Mouse (Mus musculus) spleen, postnatal 14 days (tissue): ENCODE measurements around the gene C1ra.
A peak's percentile ranks its signal among the peaks of the same experiment; 100 is the strongest.
"Not testable (repeated sequence)": the region's sequence is repeated elsewhere in the genome, so short reads cannot be mapped to it uniquely, and the experiment has no call there.

ENCODE experiments used
- DNase-seq, 2 experiments: peaks; one replicate each; pipeline ENCODE4 v3.0.0; 2021 to 2022; ENCODE audit warnings: low spot score in 2 of 2

Gene C1ra

DNA sequence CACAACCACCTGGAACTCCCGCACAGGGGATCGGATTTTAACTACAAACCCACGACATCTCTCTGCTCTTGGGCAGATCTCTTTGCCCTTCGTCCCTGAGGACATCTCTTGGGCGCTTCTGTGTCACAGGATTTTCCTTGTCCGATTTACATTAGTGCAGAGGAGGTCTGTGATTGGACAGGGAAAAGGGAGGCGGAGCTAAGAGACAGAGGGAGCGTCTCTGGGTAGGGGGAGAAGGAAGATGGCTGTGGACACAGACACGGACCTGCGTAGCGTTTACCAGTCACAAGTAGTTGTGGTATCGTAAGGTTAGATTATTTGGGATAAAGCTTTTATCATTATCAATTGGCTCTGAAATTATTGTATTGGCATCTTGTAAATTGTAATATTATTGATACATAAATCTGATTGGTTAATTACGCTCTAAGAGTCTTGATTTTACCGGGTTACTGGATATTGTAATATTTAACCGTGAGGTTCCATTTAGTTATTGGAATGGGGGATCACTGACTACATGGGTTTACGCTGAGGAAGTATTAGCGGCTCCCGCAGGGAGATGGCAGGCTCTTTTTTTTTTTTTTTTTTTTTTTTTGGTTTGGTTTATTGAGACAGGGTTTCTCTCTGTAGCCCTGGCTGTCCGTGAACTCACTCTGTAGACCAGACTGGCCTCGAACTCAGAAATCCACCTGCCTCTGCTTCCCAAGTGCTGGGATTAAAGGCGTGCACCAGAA is 26.6 kb upstream of the C1ra start:
- DNase-seq, result no peak

DNA sequence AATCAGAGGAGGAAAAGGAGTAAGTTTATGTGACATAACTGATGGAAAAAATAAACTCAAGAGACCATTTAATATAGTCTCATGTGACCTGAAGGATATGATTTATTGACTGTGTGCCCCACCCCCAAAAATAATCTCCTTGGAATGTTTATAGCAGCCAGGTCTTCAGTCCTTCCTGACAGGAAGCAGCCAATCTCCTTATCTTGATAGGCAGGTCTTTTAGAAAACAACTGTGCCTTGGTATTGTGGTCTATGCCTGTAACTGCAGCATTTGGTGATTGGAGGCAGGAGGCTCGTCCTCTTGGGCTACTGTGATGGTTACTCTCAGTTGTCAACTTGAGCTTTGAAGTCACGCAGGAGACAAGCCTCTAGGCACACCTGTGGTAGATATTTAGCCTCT is 24.7 kb upstream of the C1ra start:
- DNase-seq, result no peak

DNA sequence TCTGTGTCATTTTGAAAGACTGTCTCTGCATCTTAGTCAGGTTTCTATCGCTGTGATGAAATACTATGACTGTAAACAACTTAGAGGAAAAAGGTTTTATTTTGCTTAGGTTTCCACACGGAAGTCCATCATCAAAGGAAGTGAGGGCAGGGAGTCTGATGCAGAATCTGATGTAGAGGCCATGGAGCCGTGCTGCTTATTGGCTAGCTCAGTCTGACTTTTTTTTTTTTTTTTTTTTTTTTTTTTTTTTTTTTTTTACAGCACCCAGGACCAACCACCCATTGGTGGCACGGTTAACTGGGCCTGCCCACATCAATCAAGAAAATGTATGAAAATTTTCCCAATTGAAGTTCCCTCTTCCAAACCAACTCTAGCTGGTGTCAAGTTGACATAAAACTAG is 23.3 kb upstream of the C1ra start:
- DNase-seq, result no peak

DNA sequence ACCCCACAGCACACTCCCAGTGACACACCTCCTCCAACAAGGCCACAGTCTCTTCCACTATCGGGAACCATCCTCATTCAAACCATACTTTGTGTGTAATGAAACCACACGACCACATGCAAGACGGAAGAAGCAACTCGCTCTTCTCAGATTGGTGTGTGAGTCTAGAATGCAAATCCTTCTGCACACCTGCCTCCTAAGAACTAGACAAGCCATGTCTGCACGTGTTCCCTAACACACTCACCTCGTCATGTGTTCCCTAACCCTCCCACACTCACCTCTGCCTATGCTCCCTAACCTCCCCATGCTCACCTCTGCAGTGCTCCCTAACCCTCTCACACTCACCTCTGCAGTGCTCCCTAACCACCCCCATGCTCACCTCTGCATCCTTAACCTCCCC is 20.8 kb upstream of the C1ra start:
- DNase-seq, result no peak

DNA sequence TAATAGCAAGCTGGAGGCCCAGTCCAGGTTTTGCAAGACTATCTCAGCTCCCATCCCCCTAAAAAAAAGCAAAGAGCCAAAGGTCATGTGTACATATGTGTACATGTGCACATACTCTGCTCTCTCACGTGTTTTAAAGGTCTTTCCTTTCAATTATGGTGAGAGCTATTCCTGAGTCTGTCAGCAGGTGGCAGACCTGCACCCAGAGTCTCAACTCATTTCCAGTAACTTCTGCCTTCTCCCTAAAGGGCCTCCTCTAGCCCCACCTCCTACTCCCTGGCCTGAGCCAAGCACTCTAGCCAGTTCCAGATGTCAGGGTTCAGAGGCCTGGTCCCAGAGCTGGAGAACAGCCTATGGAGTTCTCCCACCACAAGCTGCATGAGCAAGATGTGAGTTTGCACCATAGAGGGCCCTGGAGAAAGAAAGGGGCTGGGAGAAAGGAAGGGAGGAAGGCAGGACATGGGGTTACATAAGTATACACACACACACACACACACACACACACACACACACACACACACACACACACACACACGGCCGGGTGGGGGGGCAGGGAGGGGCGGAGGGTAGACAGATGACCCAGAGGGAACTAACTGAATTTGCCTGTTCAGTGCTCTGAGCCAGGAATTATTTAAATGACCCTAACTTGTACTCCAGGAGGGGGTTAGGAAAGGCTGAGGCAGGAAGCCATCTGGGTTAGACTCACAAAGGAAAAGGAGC is 19.2 kb upstream of the C1ra start, which contains the start of gene C1rl:
Gene C1rl (plus strand): TSS at position 272 of the 720 bp plus-strand sequence.
- DNase-seq, result peak; percentile 26 to 52

DNA sequence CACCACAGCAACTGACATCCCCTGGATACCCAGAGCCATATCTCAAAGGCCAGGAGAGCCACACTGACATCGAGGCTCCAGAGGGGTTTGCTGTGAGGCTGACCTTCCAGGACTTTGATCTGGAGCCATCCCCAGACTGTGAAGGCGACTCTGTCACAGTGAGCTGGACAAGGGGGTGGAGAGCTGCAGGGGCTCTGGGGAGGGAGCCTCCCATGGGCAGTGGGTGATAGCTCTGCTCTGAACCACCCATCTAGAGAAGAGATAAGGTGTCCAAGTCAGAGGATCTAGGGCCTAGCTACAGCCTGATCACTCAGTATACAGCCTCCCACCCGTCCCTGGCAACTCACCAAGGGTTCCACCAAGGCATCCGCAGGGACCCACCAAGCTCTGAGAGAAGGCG is 18.3 kb upstream of the C1ra start:
- DNase-seq, result no peak

DNA sequence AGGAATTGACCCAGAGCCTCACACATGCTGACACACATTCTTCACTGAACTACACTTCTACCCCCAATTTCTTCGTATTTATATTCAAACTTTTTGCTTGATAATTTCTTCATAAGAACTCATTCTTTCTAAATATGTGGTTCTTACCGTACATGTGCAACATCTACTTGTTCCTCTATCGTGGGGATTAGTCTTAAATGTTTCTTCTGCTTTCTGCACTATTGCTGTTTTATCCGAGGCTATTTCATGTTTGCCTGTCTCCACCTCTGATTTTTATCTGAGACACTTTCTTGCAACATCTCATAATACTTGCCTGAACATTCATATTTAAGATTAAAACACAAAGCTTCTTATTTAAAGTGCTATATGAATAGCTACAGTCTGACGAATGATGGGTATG is 16.2 kb upstream of the C1ra start:
- no peak for DNase-seq

DNA sequence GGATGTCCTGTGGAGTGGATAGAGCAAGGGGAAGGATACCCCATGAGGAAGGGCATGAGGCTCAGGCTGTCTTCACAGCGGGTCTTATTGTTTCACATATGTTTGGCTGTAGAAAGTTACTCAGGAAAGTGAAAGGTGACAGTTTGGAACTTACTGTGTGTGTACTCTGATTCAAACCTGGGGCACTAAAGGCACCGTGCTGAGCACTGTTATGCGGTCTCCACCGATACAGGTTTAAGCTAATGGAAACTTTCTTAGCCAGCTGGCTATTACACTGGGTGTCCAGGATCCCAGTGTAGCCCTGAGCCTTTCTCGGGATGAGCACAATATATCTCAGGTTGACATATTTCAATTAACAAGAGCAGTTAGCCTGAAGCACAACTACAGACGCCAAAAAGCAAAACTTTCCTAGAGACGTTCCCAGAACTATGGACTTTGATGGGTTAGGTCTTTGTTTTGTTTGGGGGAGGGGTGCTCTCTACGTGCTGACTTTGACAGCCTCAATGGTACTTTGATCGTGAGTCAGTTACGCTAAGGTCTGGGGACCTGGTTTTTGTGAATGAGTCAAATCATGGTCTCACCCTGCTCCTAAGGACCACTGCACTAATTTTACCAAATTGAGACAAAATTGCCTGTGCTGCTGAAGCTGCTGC is 12.2 kb upstream of the C1ra start:
- no peak for DNase-seq

DNA sequence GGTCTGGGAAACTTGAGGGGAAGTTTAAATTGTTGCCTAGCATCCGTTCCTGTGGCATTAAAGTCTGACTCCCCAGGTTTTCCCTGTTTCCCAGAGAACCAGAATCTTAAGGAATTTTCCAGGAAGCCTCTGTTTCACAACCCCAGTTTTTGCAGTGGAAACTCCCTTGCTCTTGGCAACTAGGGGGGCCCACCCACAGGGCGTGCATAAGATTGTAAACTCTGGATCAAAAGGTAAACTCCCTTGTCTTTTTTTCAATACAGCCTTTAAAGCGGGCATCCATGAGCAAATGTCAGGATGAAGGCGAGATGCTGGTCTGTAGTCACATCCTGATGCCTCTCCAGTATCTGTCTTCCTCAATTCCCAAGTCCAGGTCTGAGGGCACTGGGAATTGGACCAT is 10.7 kb upstream of the C1ra start:
- no peak for DNase-seq

DNA sequence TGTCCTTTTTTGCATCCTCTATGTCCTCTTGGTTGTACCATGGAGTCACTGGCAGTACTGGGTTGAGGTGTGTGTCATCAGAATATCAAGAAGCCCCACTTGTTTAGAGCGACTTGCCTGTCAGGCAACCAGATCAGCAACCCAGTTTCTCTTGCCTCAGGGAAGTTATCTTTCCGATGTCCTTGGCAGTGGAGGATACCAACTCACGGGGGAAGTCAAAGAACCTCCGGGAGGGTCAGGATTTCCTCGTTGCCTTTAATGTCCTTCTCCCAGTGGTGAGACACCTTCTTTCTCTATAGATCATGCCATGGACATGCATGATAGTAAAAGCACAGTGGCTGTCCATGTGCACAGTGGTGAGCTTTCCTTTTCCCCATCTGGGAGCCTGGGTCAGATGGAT is 10.2 kb upstream of the C1ra start:
- no peak for DNase-seq

DNA sequence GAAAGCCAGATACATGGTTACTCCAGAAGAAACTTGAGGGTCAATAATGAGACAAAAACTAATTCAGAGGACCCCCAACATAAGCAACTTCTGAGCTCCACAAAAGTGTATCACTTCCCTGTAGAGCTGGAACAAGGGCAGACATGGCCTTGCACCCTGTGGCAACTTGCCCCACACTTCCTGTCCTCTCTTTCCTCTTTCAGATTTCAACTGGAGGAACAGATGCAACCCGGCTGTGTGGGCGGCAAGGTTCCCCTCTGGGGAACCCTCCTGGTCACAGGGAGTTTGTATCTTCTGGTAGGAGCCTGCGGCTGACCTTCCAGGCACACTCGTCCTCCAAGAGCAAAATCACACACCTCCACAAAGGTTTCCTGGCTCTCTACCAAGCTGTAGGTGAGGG is 7.2 kb upstream of the C1ra start:
- peak in 1 of 2 experiments; percentile 16 for DNase-seq

DNA sequence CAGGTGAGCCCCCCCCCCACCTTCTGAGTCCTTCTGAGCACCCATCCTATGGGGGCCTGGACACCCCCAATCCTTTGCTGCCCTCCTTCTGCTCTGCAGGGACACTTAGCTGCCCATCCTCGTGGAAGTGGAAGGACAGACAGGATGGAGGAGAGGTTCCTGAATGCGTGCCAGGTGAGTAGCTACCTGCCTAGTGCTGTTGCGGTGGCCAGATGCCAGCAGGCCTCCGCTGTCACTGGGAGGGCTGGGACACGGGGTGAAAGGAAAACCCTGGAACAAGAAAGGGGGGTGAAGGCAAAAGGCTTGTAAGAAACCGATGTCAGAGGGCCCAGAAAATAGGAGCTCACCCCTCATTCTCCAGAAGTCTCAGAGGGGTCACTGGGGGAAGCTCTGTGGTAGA is 5.2 kb upstream of the C1ra start:
- no peak for DNase-seq

DNA sequence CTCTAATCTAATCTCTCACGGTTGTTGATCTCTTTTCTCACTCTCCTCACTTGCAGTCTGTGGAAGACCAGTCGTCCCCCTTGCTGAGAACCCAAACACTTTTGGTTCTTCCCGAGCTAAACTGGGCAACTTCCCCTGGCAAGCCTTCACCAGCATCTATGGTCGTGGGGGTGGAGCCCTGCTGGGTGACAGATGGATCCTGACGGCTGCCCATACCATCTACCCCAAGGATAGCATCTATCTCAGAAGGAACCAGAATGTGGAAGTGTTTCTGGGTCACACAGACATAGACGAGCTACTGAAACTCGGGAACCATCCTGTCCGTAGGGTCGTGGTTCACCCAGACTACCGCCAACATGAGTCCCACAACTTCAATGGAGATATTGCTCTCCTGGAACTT is 3.9 kb upstream of the C1ra start:
- DNase-seq, result no peak

DNA sequence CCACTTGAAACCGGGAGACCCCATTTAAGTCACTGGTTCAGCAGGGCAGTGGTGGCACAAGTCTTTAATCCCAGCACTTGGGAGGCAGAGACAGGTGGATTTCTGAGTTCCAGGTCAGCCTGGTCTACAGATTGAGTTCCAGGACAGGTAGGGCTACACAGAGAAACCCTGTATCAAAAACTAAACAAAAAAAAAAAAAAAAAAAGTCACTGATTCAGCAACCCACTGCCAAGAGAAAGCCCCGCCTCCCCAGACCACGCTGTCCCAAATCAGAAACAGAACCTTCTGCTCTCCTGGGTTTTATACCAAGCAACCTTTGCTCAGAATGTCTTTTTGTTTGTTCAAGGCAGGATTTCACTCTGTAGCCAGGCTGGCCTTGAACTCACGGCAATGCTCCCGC is 3.0 kb upstream of the C1ra start:
- not testable (repeated sequence) for DNase-seq

DNA sequence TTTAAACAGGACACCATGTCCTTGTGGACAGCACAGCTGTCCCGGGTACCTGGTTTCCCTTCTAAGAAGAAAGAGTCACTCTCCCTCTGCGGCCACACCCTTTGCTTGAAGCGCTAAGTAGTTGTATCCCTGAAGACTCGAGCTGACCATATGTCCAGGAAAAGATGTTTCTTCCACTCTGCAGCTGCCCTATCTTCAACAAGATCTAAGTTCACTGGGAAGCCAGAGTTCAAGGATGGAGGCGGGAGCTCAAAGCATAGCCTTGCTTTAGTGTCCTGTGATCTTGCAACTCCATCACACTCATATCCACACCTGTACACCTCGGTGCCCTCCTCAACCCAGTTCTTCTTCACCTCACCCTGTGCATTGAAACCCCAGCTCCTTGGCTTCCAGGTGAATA is 269 bp upstream of the C1ra start:
- no peak for DNase-seq

DNA sequence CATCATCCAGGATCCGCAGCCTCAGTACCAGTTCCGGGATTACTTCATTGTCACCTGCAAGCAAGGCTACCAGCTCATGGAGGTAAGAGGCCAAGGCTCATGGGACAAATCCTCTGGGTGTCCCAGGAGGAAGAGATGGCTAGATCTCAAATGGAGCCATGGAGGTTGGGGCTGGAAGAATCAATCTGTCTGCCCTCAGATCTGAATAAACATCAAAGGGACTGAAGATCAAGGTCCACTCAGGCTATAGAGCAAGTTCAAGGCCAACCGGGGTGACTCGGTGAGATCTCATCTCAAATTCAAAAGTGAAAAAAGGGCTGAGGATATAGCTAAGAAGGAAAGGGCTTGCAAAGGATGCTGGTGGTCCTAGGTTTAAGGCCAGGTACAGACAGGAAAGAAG is 5.5 kb downstream of the C1ra start:
- not testable (repeated sequence) for DNase-seq

DNA sequence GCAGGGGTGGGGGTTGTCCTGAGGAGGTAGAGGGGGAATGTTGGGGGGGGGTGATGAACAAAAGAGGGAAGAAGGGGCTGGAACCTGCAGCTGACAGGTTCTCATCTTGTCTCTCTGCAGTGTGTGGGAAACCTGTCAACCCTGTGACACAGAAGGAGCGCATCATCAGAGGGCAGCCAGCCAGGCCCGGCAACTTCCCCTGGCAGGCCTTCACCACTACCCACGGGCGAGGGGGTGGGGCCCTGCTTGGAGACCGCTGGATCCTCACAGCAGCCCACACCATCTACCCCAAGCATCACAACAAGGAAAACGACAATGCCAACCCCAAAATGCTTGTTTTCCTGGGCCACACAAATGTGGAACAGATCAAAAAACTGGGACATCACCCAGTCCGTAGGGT is 9.9 kb downstream of the C1ra start:
- DNase-seq, result not testable (repeated sequence)

DNA sequence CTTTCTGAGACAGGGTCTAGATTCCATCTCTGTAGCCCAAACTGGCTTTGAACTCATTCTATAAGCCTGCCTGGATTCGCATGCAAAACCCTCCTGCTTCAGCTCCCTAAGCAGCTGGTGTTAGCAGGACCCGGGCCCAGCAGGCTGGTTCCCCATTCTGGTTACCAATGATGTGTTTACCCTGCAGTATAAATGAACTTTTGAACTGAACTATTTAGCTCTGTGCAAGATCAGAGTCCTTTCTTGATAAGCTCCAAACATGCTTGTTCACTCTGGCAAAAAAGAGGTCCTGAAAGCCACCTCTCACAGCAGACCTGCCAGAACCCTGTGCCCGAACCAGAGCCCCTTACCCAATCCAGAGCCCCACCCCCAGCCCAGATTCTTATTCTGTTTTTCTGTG is 15.7 kb downstream of the C1ra start:
- DNase-seq, result no peak

DNA sequence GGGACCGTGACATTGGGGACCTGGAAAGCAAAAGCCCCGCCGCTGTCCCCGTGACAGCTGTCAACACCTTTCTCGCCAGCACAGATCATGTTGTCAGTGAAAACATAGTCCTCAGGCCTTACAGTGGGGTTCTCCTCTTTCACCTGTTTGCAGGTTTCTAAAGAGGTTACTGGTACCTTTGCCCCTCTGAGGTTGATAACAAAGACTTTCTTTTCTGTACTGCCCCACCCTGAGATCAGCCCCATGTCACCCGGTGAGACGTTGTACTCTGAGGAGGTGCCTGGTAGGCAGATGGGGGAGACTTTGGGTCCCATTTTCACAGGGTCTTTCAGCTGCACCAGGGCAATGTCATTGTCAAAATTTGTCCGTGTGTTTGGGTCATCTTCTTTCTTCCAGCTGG is 18.9 kb downstream of the C1ra start:
- DNase-seq, result no peak

DNA sequence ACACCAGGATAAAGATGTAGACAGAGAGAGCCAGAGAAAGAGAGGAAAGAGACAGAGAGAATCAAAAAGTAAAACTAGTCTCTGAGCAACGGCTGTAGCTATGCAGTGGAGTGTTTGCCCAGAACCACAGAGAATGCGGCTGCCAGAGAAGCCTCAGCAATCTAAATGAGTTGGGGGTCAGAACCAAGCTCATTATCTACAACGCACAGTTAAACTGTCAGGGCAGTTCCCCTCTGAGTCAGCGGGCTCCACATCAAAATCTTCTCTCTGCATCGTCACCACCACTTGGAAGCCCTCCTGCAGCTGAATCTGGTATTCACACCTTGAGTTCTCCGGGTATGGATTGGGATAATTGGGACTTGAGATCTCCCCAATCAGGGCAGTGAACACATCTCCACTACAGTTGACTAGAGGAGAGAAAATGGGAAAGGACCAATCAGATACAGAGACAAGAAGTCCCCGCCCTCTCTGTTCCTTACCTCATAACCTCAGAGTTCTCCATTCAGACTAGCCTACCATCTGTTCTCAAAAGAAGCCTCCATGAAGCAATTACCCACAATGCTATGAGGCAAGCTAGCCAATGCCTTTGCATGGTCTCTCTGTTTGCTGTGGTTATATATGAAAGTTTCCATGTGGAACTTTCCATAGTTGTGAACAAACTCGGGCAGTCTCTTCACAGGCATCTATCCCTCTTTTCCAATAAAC is 24.1 kb downstream of the C1ra start:
- not testable (repeated sequence) for DNase-seq

DNA sequence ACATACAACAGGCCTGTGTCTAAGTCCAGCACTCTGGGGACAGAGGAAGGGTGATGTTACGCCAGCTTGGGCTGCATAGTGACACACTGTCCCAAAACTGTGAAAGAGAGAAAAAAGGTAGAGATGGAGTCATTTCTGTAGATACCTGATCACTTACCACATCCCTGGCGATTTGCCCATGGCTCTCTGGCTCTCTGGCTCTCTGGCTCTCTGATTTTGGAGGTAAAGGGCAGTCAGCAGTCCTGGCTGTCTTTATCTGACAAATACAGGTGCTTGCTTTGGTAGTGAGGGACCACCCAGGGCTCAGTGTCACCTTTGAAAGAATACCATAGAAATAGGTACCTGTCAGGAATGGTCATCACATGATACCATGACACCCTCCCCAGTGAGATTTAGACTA is 29.0 kb downstream of the C1ra start:
- DNase-seq, result not testable (repeated sequence)

DNA sequence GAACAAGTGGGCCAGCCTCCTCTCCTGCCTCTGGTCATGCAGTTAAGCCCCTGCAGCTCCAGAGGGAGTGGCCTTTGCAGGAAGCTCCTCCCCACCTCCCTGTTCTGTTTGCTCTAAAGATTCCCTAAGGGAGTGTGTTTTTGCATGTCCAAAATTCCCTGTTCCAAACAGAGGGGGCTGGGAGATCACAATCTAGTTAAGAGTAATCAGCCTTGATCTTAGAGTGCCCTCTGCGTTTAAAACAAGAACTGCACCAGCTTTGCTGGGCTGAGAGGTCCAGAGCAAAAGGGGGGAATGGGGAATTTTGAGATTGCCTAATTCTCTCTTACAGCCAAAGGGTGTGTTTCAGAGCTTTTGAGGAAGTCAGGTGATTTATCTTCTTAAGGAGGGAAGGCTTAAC is 30.1 kb downstream of the C1ra start, which contains the start of gene C1s1:
Gene C1s1 (minus strand): TSS at position 76 of the 400 bp plus-strand sequence.
- DNase-seq, result peak in 1 of 2 experiments; percentile 2
